Mouse (Mus musculus) adrenal gland, postnatal 4 days (tissue): ENCODE data around the gene Kmt2d. TPM values are rescaled to one million over a fixed set of nuclear protein-coding genes. Genes with fewer than 3 reads are reported as not detected.
"Not testable (repeated sequence)": the region's sequence is repeated elsewhere in the genome, so short reads cannot be mapped to it uniquely, and the experiment has no call there.

Experiments
- DNase-seq, 2 experiments: peaks; one replicate each; pipeline ENCODE4 v3.0.0; 2021 to 2022; ENCODE audit warnings: low spot score in 2 of 2, mixed read lengths in 2 of 2
- long read RNA-seq, 2 experiments: library from polyadenylated mRNA; stranded (forward); transcript quantifications; one replicate each; pipeline ENCODE4 v2.0.0; 2021
- total RNA-seq, 2 experiments: library from RNA; stranded (reverse); gene quantifications; 2 replicates each; pipeline ENCODE4 v1.2.3; 2021

Kmt2d gene
- 10 to 100 TPM; 68.9 to 71.5 TPM for total RNA-seq
- long read RNA-seq, experiment 1, partial matches to known transcripts, result 0 of 2 reads
- long read RNA-seq, experiment 1, other reads (novel, unspliced or antisense), result 2 of 2 reads
- long read RNA-seq, experiment 2, partial matches to known transcripts, result 0 of 7 reads
- long read RNA-seq, experiment 2, other reads (novel, unspliced or antisense), result 7 of 7 reads

GRCm38 (mm10) chr15:98871070-98871915 is at the start of gene Kmt2d:
TSS of gene Kmt2d (minus strand) at chr15:98871204.
- no peak for DNase-seq

- not testable (repeated sequence) for DNase-seq
Measured at GRCm38 (mm10) chr15:98918499-98918895, 47.5 kb upstream of the Kmt2d start.

GRCm38 (mm10) chr15:98917538-98918498 is 46.8 kb upstream of the Kmt2d start, which contains the start of gene Lmbr1l:
TSS of gene Lmbr1l (minus strand) at chr15:98918231.
- DNase-seq, result peak; percentile 81 to 97

GRCm38 (mm10) chr15:98917091-98917490 is 46.1 kb upstream of the Kmt2d start:
- no peak for DNase-seq

GRCm38 (mm10) chr15:98916016-98916415 is 45.0 kb upstream of the Kmt2d start:
- no peak for DNase-seq

GRCm38 (mm10) chr15:98914903-98915302 is 43.9 kb upstream of the Kmt2d start:
- no peak for DNase-seq

GRCm38 (mm10) chr15:98904692-98905091 is 33.7 kb upstream of the Kmt2d start:
- DNase-seq, result no peak

GRCm38 (mm10) chr15:98902600-98902999 is 31.6 kb upstream of the Kmt2d start:
- no peak for DNase-seq

- DNase-seq, result no peak
Measured at GRCm38 (mm10) chr15:98901530-98901929, 30.5 kb upstream of the Kmt2d start.

- DNase-seq, result no peak
Measured at GRCm38 (mm10) chr15:98897928-98898800, 27.2 kb upstream of the Kmt2d start, which contains the start of gene Dhh. TSS of gene Dhh (minus strand) at chr15:98898540.

GRCm38 (mm10) chr15:98897495-98897894 is 26.5 kb upstream of the Kmt2d start:
- no peak for DNase-seq

- DNase-seq, result no peak
Measured at GRCm38 (mm10) chr15:98895635-98896589, 24.9 kb upstream of the Kmt2d start.

GRCm38 (mm10) chr15:98894746-98895634 is 24.0 kb upstream of the Kmt2d start:
- no peak for DNase-seq

GRCm38 (mm10) chr15:98893940-98894745 is 23.1 kb upstream of the Kmt2d start, which contains the start of gene Rhebl1:
TSS of gene Rhebl1 (minus strand) at chr15:98894540.
- DNase-seq, result no peak

- DNase-seq, result no peak
Measured at GRCm38 (mm10) chr15:98893036-98893435, 22.0 kb upstream of the Kmt2d start.

- no peak for DNase-seq
Measured at GRCm38 (mm10) chr15:98891907-98892606, 21.1 kb upstream of the Kmt2d start.
